Mouse (Mus musculus) heart, adult 2 months (tissue): ENCODE results near the gene Atox1. TPM values are rescaled to one million over a fixed set of nuclear protein-coding genes. Genes with fewer than 3 reads are reported as not detected.
"Not testable (repeated sequence)": the region's sequence is repeated elsewhere in the genome, so short reads cannot be mapped to it uniquely, and the experiment has no call there.

Experiments
- DNase-seq, 2 experiments: peaks; one replicate each; pipeline ENCODE4 v3.0.0; 2021
- H3K27ac ChIP-seq: fragments of 200-600 bp; 2 replicates; pipeline ENCODE4 v1.8.1; 2022
- H3K27me3 ChIP-seq: fragments of 200-500 bp; 2 replicates; pipeline ENCODE4 v1.6.1; 2012; ENCODE audit warnings: mild to moderate bottlenecking, low read length, inconsistent platforms, mixed read lengths; ENCODE audit not compliant: control insufficient read depth, insufficient read depth
- H3K36me3 ChIP-seq: fragments of 200-500 bp; 2 replicates; pipeline ENCODE4 v1.6.1; 2012; ENCODE audit warnings: low read length, inconsistent platforms; ENCODE audit not compliant: control insufficient read depth, insufficient read depth
- H3K4me1 ChIP-seq: fragments of 200-500 bp; 2 replicates; pipeline ENCODE4 v1.6.1; 2011; ENCODE audit warnings: low read length; ENCODE audit not compliant: control insufficient read depth, insufficient read depth
- H3K4me3 ChIP-seq: fragments of 200-600 bp; 2 replicates; pipeline ENCODE4 v1.8.1; 2022
- H3K79me2 ChIP-seq: fragments of 200-500 bp; replicated peaks from 2 replicates; pipeline ENCODE4 v1.6.1; 2012; ENCODE audit warnings: mild to moderate bottlenecking, inconsistent platforms, low read length, moderate library complexity, mixed read lengths; ENCODE audit not compliant: control insufficient read depth, insufficient read depth
- H3K9ac ChIP-seq: fragments of 200-500 bp; 2 replicates; pipeline ENCODE4 v1.6.1; 2012; ENCODE audit warnings: low read depth, mild to moderate bottlenecking, control low read depth, inconsistent platforms, low read length, mixed read lengths
- CTCF ChIP-seq: fragments of 200-600 bp; IDR thresholded peaks from 2 replicates; pipeline ENCODE4 v1.8.1; 2022; ENCODE audit warnings: antibody characterized with exemption, mild to moderate bottlenecking, moderate library complexity
- EP300 ChIP-seq: fragments of 200-500 bp; IDR thresholded peaks from 2 replicates; pipeline ENCODE4 v1.6.1; 2011; ENCODE audit warnings: low read depth, low read length, control low read depth; ENCODE audit not compliant: insufficient read depth
- POLR2A ChIP-seq: fragments of 200-500 bp; IDR thresholded peaks from 2 replicates; pipeline ENCODE4 v1.6.1; 2011; ENCODE audit warnings: mild to moderate bottlenecking, low read depth, low read length, control low read depth; ENCODE audit not compliant: insufficient read depth
- WGBS: fragments of 180-500 bp; shearing (Covaris S2); methylation state at CpG from one replicate; pipeline ENCODE4 v1.1.7; 2018; 5-methylcytosine and 5-hydroxymethylcytosine counted together
- intact Hi-C: fragments of 180-260 bp; cut with DNase I; formaldehyde crosslinking; loops from one replicate; pipeline ENCODE4 v1.15.1; 2025
- polyA plus RNA-seq: library from polyadenylated mRNA; depleted of rRNA; stranded (reverse); fragments of >200 nt; gene quantifications from 2 replicates; pipeline ENCODE4 v1.2.3, GENCODE M21; 2012
- total RNA-seq, 2 experiments: library from RNA; stranded (reverse); gene quantifications; 2 replicates each; pipeline ENCODE4 v1.2.3; 2021

The Atox1 gene
- total and polyA plus RNA-seq, 3 experiments, result 98.6 to 204 (median 112) TPM

DNA sequence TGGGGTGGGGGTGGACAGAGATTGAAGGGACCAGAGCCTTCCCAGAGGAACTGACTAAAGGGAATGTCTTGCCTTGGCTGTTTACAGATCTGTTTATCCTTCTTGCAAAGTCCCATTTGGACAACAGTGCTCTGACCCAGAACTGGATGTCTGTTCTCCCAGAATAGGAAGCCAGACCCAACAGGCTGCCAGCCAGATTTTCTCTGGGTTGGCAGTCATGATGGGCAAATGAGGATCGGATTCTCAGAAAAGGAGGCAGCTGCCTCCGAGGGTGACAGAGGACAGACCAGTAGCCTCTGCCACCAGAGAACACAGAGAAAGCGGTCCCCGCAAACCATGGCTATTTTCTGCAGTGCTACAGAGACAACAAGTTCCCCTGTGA lies 41.8 kb downstream of the Atox1 start:
- Histone ChIP-seq H3K36me3 (peaks cover 9% of the 10 kb centered on the region), H3K4me3 (peak overlapping the region; percentile 52), H3K27me3 (no peaks in the 10 kb centered on the region), H3K4me1 (peaks cover 14% of the 10 kb centered on the region), H3K79me2 (no peaks in the 10 kb centered on the region), H3K9ac (peak overlapping the region; percentile 84), H3K27ac (peak overlapping the region; percentile 91)
- TF ChIP-seq CTCF (no peak), EP300 (no peak), POLR2A (no peak)
- intact Hi-C loops, result loop anchor here (1.0 to 2.0 kb wide), 3 partner anchors 22 to 28 kb away; no protein-coding TSS in a partner anchor
- 11% methylated on average over 4 of the region's 4 CpGs for WGBS
- DNase-seq, result peak in 1 of 2 experiments; percentile 80

DNA sequence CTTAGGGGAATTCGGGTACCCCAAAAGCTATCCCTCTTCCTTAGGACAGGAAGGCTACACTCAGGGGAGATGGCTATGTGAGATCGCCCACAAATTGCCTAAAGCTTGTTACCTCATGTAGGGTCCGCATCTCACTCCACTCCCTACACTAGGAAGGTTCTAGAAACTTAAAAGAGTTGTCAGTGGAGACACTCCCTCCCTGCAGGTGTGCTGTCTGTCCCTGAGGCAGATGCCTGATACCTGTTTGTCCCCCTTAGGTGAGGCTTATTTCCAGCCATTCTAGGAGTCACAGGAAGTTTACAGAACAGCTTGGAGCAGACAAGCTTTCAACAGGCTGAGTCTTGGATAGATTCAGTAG lies 42.4 kb downstream of the Atox1 start:
- Histone ChIP-seq H3K27me3 (no peaks in the 10 kb centered on the region), H3K79me2 (no peaks in the 10 kb centered on the region), H3K4me1 (peaks cover 16% of the 10 kb centered on the region), H3K4me3 (peak overlapping the region; percentile 52), H3K27ac (peak overlapping the region; percentile 91), H3K36me3 (peaks cover 11% of the 10 kb centered on the region), H3K9ac (peak overlapping the region; percentile 84)
- no peak for TF ChIP-seq CTCF
- no peak for TF ChIP-seq POLR2A
- peak; percentile 11; the same call in 1 of the 2 replicates for TF ChIP-seq EP300
- intact Hi-C loops, result loop anchor here (1.0 to 2.0 kb wide), 3 partner anchors 21 to 28 kb away; no protein-coding TSS in a partner anchor
- 5% methylated on average over 3 of the region's 3 CpGs for WGBS
- no peak for DNase-seq

DNA sequence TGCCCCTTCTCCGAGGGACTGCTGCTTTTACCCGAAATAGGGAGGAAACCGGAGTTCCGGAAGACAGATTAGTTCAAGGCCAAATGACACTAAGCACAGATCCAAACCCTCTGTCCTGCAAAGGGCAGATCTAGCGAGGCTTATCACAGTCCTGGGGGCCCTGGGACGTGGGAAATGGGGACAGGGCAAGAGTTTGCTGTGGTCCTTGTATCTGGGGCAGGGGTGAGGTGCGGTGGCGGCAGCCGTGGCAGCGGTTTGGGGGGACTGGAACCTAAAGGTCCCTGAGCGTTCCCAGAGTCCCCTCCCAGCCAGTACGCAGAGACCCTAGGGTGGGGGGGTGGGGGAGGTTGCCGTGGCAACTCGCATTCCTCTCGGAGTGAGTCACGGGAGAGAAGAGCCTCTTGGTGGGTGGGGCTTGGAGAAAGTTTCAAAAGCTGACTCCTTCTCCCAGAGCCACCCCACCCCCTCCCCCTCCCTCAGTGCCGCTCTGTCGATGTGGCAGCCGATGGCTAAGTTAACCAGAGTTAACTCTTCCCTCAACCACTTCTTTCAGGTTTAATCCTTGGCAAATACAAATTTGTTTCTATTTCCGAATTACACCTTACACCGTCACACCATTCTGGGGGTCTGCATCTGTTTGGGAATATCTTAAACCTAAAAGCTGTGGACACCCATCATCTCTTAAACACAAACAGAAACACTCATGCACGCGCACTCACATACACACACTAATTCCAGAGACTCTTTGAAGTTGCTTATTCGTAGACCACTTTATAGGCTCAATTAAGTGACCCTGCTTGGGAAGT lies 42.9 kb downstream of the Atox1 start:
- Histone ChIP-seq H3K9ac (peak overlapping the region; percentile 91), H3K4me1 (peaks cover 21% of the 10 kb centered on the region)
- intact Hi-C loops, result loop anchor here (2.0 kb wide), 2 partner anchors 27 kb away; no protein-coding TSS in a partner anchor

DNA sequence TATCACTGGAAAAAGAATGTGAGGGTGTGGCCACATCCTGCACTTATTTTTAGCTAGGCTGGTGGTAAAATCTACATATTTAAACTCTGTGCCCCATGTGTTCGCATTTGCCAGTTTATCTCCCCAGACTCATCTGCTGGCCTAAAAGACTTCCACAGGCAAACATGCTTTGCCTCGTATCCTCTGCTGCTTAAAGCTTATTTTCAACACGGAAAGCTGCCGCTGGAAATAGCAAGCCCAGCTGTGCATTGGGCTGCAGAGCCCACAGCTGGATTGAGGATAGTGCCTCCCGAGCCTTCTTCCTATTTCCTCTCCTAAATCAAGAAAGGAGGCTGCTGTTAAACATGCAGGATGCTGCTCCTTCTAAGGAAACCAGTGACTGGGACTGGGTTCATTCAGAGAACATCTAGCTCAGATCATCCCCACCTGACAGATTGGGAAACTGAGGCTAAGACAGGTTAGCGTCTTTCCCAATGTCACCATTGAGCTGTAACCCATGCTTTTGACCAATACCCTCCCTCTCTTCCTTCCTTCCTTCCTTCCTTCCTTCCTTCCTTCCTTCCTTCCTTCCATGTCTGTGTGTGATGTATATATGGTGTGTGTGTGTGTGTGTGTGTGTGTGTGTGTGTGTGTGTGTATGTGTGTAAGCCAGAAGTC lies 44.3 kb downstream of the Atox1 start:
- Histone ChIP-seq H3K36me3 (peaks cover 28% of the 10 kb centered on the region), H3K4me1 (peaks cover 33% of the 10 kb centered on the region), H3K79me2 (peaks cover 5% of the 10 kb centered on the region), H3K4me3 (peak overlapping the region; percentile 39), H3K9ac (peak overlapping the region; percentile 33), H3K27me3 (no peaks in the 10 kb centered on the region), H3K27ac (peak overlapping the region; percentile 91)
- TF ChIP-seq EP300 (no peak), POLR2A (no peak), CTCF (no peak)
- WGBS, result 13% methylated on average over 6 of the region's 6 CpGs
- DNase-seq, result no peak
- intact Hi-C loops, result no loop called here

More for the DNA sequence above, 42.9 kb downstream of the Atox1 start:
- Histone ChIP-seq H3K27ac (peak overlapping the region; percentile 91), H3K27me3 (no peaks in the 10 kb centered on the region), H3K79me2 (no peaks in the 10 kb centered on the region), H3K4me3 (peak overlapping the region; percentile 52), H3K36me3 (peaks cover 16% of the 10 kb centered on the region)
- 3% methylated on average over 24 of the region's 24 CpGs for WGBS
- peak; percentile 74 to 79 for DNase-seq
- TF ChIP-seq EP300 (0 out of 2 replicates have a peak, but pooled peaks have one; percentile 8), POLR2A (peak; percentile 54), CTCF (no peak)

DNA sequence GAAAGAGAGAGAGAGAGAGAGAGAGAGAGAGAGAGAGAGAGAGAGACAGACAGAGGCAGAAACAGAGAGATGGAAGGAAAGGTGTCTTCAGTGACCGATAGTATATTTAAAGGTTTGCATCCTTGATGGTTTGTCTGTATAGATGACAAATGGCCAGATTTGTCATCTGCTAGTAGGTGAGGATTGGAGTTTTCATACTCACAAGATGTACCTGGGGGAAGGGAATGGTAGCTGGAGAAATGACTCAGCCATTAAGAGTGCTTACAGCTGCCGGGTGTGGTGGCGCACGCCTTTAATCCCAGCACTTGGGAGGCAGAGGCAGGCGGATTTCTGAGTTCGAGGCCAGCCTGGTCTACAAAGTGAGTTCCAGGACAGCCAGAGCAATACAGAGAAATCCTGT lies 45.3 kb downstream of the Atox1 start:
- intact Hi-C loops, H3K9ac ChIP-seq: not testable (repeated sequence)

More for the DNA sequence above, 45.3 kb downstream of the Atox1 start:
- H3K36me3 ChIP-seq, result peaks cover 37% of the 10 kb centered on the region
- H3K27me3 ChIP-seq, H3K79me2 ChIP-seq, DNase-seq: not testable (repeated sequence)
- peak overlapping the region; percentile 39 for H3K4me3 ChIP-seq
- H3K4me1 ChIP-seq, result peaks cover 40% of the 10 kb centered on the region
- WGBS, result 42% methylated on average over 6 of the region's 6 CpGs
- H3K27ac ChIP-seq, result peak overlapping the region; percentile 91
